Mouse (Mus musculus): ENCODE data around the gene Ppp1r8. TPM values are rescaled to one million over a fixed set of nuclear protein-coding genes. Genes with fewer than 3 reads are reported as not detected.

The Ppp1r8 gene
- 35.2 TPM for polyA plus RNA-seq (2017; shearing (Covaris generic))

GRCm38 (mm10) chr4:132842970-132843704 lies at the start of gene Ppp1r8:
Gene Ppp1r8, minus strand, starts transcription at chr4:132843169.

GRCm38 (mm10) chr4:132884064-132884843 lies 41.3 kb upstream of the Ppp1r8 start, which contains the start of gene Stx12:
Gene Stx12, minus strand, starts transcription at chr4:132884509.

GRCm38 (mm10) chr4:132796196-132796886 lies 46.6 kb downstream of the Ppp1r8 start, which contains the start of gene Themis2:
Gene Themis2, minus strand, starts transcription at chr4:132796387.

Other genes with a start within 250 kb of the Ppp1r8 start
- gene Eya3, start 204.2 kb downstream of the Ppp1r8 start, polyA plus RNA-seq (2017; shearing (Covaris generic)), result 37.3 TPM
- 1.1 TPM for gene Xkr8, start 110.6 kb downstream of the Ppp1r8 start, polyA plus RNA-seq (2017; shearing (Covaris generic))
- 9.7 TPM for gene Smpdl3b, start 85.9 kb downstream of the Ppp1r8 start, polyA plus RNA-seq (2017; shearing (Covaris generic))
- gene Rpa2, start 74.8 kb downstream of the Ppp1r8 start, polyA plus RNA-seq (2017; shearing (Covaris generic)), result 120 TPM
- 5.3 TPM for gene Themis2, start 46.8 kb downstream of the Ppp1r8 start, polyA plus RNA-seq (2017; shearing (Covaris generic))
- 30.1 TPM for gene Stx12, start 41.3 kb upstream of the Ppp1r8 start, polyA plus RNA-seq (2017; shearing (Covaris generic))
- gene Fam76a, start 79.4 kb upstream of the Ppp1r8 start, polyA plus RNA-seq (2017; shearing (Covaris generic)), result 54.4 TPM
- 0.55 TPM for gene Fgr, start 130.9 kb upstream of the Ppp1r8 start, polyA plus RNA-seq (2017; shearing (Covaris generic))
- gene Ahdc1, start 168.1 kb upstream of the Ppp1r8 start, polyA plus RNA-seq (2017; shearing (Covaris generic)), result 5.4 TPM

Data from effector memory CD4-positive, alpha-beta T cell, adult 5 months (primary cell).